Mouse (Mus musculus) mouse trophoblast stem cell (cell line): Measurements from ENCODE around the gene Ston2.

Source experiments
- in situ Hi-C, 2 experiments: fragments of 300-500 bp; cut with MseI, MboI; formaldehyde crosslinking; loops; 2 replicates in 1 of 2; 3 replicates in 1 of 2; pipeline ENCODE4 v1.15.1; 2025

Ston2 gene

GRCm38 (mm10) chr12:91709232-91709631 lies 79.0 kb downstream of the Ston2 start:
- in situ Hi-C loops, result no loop called here

- in situ Hi-C loops, result no loop called here
Observed at GRCm38 (mm10) chr12:91707807-91708206, 80.4 kb downstream of the Ston2 start.

GRCm38 (mm10) chr12:91703533-91703932 lies 84.7 kb downstream of the Ston2 start:
- in situ Hi-C loops, result no loop called here

GRCm38 (mm10) chr12:91702829-91703228 lies 85.4 kb downstream of the Ston2 start:
- in situ Hi-C loops, result no loop called here

- in situ Hi-C loops, result no loop called here
Observed at GRCm38 (mm10) chr12:91699451-91700141, 88.6 kb downstream of the Ston2 start.

- in situ Hi-C loops, result no loop called here
Observed at GRCm38 (mm10) chr12:91696231-91696630, 92.0 kb downstream of the Ston2 start.

- in situ Hi-C loops, result no loop called here
Observed at GRCm38 (mm10) chr12:91695761-91696160, 92.4 kb downstream of the Ston2 start.

GRCm38 (mm10) chr12:91694748-91695147 lies 93.4 kb downstream of the Ston2 start:
- in situ Hi-C loops, result no loop called here

- in situ Hi-C loops, result no loop called here
Observed at GRCm38 (mm10) chr12:91693566-91693965, 94.6 kb downstream of the Ston2 start.

- in situ Hi-C loops, result no loop called here
Observed at GRCm38 (mm10) chr12:91692991-91693390, 95.2 kb downstream of the Ston2 start.

GRCm38 (mm10) chr12:91685674-91686290 lies 102.4 kb downstream of the Ston2 start:
- in situ Hi-C loops, result no loop called here

- in situ Hi-C loops, result no loop called here
Observed at GRCm38 (mm10) chr12:91684840-91685415, 103.3 kb downstream of the Ston2 start.

GRCm38 (mm10) chr12:91684101-91684839 lies 103.9 kb downstream of the Ston2 start:
- in situ Hi-C loops, result no loop called here

- in situ Hi-C loops, result no loop called here
Observed at GRCm38 (mm10) chr12:91683549-91684100, 104.6 kb downstream of the Ston2 start.

GRCm38 (mm10) chr12:91683096-91683495 lies 105.1 kb downstream of the Ston2 start:
- in situ Hi-C loops, result no loop called here

GRCm38 (mm10) chr12:91679320-91680064 lies 108.7 kb downstream of the Ston2 start:
- in situ Hi-C loops, result no loop called here

GRCm38 (mm10) chr12:91675937-91676336 lies 112.2 kb downstream of the Ston2 start:
- in situ Hi-C loops, result no loop called here

GRCm38 (mm10) chr12:91673141-91673540 lies 115.0 kb downstream of the Ston2 start:
- in situ Hi-C loops, result no loop called here

- in situ Hi-C loops, result no loop called here
Observed at GRCm38 (mm10) chr12:91672528-91672927, 115.7 kb downstream of the Ston2 start.

GRCm38 (mm10) chr12:91668529-91669245 lies 119.5 kb downstream of the Ston2 start:
- in situ Hi-C loops, result no loop called here

GRCm38 (mm10) chr12:91667741-91668140 lies 120.4 kb downstream of the Ston2 start:
- in situ Hi-C loops, result no loop called here
